ENCODE assay signal across 10 mouse cellular contexts in the genomic region with DNA sequence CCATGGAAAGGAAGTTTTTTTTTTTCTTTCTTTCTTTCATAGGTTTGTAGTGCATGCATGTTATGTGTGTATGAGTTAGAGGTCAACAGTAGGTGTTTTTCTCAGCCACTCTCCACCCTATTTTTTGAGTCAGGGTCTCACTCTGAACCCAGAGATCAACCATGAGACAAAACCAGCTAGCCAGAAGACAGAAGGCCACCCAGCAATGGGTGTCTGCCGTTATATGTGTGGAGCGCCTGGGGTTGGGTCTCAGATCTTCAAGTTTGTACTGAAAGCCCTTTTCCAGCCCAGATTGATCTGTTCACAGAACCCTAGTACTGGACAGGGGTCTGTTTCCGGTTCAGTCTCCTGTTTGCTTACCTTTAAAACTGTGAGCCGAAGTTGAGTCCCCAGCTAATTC.
DNase-seq lines count a peak whose midpoint lies in the region; ATAC-seq and TF ChIP-seq lines count a peak whose summit lies in the region.
"Had no signal": no experiment of that assay in that cellular context is flagged by ENCODE, and none has a peak within 500 bp of the region (broad histone marks: within the 10 kb centered on the region; RNA-seq: fewer than 3 reads in every experiment).

No protein-coding gene starts in this region.

- H3K9me3 ChIP-seq in intestine, embryonic 14.5 days (ENCODE audit: control insufficient read depth, low read length), result no peaks in the 10 kb centered on the region
- H3K9me3 ChIP-seq in intestine, postnatal 0 days (ENCODE audit: control insufficient read depth), result no peaks in the 10 kb centered on the region
- H3K9me3 ChIP-seq: liver, embryonic 12.5 days had no signal

- peak overlapping the region; percentile 89; the same call in 1 of the 2 replicates for H3K27ac ChIP-seq in cerebellum, adult 2 months (ENCODE audit: insufficient read depth, low read length)
- H3K27ac ChIP-seq in intestine, embryonic 14.5 days (ENCODE audit: low read depth), result peak overlapping the region; percentile 38; the same call in 1 of the 2 replicates
- no peak overlapping the region for H3K27ac ChIP-seq in intestine, postnatal 0 days (ENCODE audit: low read depth, low read length)
- peak overlapping the region; percentile 73 for H3K27ac ChIP-seq in spleen, adult 2 months (ENCODE audit: insufficient read depth, low read length)
- H3K27ac ChIP-seq: liver, embryonic 12.5 days had no signal

- 62% methylated on average over 4 of the region's 4 CpGs for WGBS in cerebellum, adult 2 months
- WGBS in intestine, embryonic 14.5 days, result 63% methylated on average over 4 of the region's 4 CpGs
- 83% methylated on average over 4 of the region's 4 CpGs for whole genome bisulfite sequencing in intestine, postnatal 0 days
- 88% methylated on average over 4 of the region's 4 CpGs for WGBS in spleen, adult 2 months

- H3K9ac ChIP-seq in intestine, embryonic 14.5 days (ENCODE audit: low read length), result no peak overlapping the region
- no peak overlapping the region for H3K9ac ChIP-seq in intestine, postnatal 0 days (ENCODE audit: low read depth, low read length)
- H3K9ac ChIP-seq: liver, embryonic 12.5 days had no signal

- H3K36me3 ChIP-seq in intestine, embryonic 14.5 days (ENCODE audit: control insufficient read depth, insufficient read depth, low read length), result no peaks in the 10 kb centered on the region
- H3K36me3 ChIP-seq in intestine, postnatal 0 days (ENCODE audit: control insufficient read depth, insufficient read depth), result no peaks in the 10 kb centered on the region
- no peaks in the 10 kb centered on the region for H3K36me3 ChIP-seq in spleen, adult 2 months (ENCODE audit: control insufficient read depth, insufficient read depth, low read length)
- H3K36me3 ChIP-seq: liver, embryonic 12.5 days had no signal

- 0 out of 2 replicates have a peak, but pooled peaks have one; percentile 3 for ATAC-seq in intestine, embryonic 14.5 days (replicated peaks; ENCODE audit: low FRiP score, low TSS enrichment, low read depth)
- ATAC-seq in intestine, postnatal 0 days, result no peak
- ATAC-seq in granulocyte monocyte progenitor cell, adult 5-6 weeks (replicated peaks; ENCODE audit: poor library complexity, severe bottlenecking), result no peak
- ATAC-seq: liver, embryonic 12.5 days had no signal

- no peak overlapping the region for H3K4me3 ChIP-seq in cerebellum, adult 2 months (replicated peaks; ENCODE audit: insufficient read depth, low read depth, low read length)
- H3K4me3 ChIP-seq in intestine, embryonic 14.5 days (ENCODE audit: low read depth, low read length), result no peak overlapping the region
- no peak overlapping the region for H3K4me3 ChIP-seq in intestine, postnatal 0 days (ENCODE audit: low read depth, low read length)
- no peak overlapping the region for H3K4me3 ChIP-seq in spleen, adult 2 months (ENCODE audit: extremely low read depth, insufficient read depth, insufficient read length)
- H3K4me3 ChIP-seq: liver, embryonic 12.5 days had no signal

- no peak for TF ChIP-seq CTCF in cerebellum, adult 2 months (IDR thresholded peaks at IDR 0.05; ENCODE audit: borderline replicate concordance, insufficient read depth, low read depth, low read length)
- TF ChIP-seq CTCF in intestine, postnatal 0 days (IDR thresholded peaks at IDR 0.05; ENCODE audit: low read depth), result no peak
- no peak for TF ChIP-seq CTCF in spleen, adult 2 months (IDR thresholded peaks at IDR 0.05; ENCODE audit: extremely low read depth, insufficient read depth, insufficient read length, insufficient replicate concordance)

- H3K4me2 ChIP-seq in intestine, embryonic 14.5 days (ENCODE audit: low read length), result no peak overlapping the region
- H3K4me2 ChIP-seq in intestine, postnatal 0 days (replicated peaks; ENCODE audit: low read depth), result no peak overlapping the region
- H3K4me2 ChIP-seq: liver, embryonic 12.5 days had no signal

- no peaks in the 10 kb centered on the region for H3K27me3 ChIP-seq in cerebellum, adult 2 months (ENCODE audit: control insufficient read depth, insufficient read depth, low read length)
- H3K27me3 ChIP-seq in intestine, embryonic 14.5 days (replicated peaks; ENCODE audit: control insufficient read depth, insufficient read depth, low read length), result no peaks in the 10 kb centered on the region
- no peaks in the 10 kb centered on the region for H3K27me3 ChIP-seq in intestine, postnatal 0 days (replicated peaks; ENCODE audit: control insufficient read depth, insufficient read depth, low read length)
- H3K27me3 ChIP-seq in spleen, adult 2 months (ENCODE audit: control insufficient read depth, insufficient read depth, low read length), result no peaks in the 10 kb centered on the region
- H3K27me3 ChIP-seq: liver, embryonic 12.5 days had no signal

- no peak for DNase-seq in cerebellum, adult 2 months
- DNase-seq in cerebellum, postnatal 14 days, result no peak
- DNase-seq in intestine, embryonic 14.5 days (ENCODE audit: low spot score), result no peak
- no peak for DNase-seq in spleen, adult 2 months (ENCODE audit: low read depth in 1 of 2, low spot score in 2 of 2)
- no peak for DNase-seq in spleen, postnatal 14 days (ENCODE audit: low spot score in 2 of 2)
- DNase-seq in lung, postnatal 4 days, result no peak
- DNase-seq: thymus, postnatal 4 days had no signal

- TF ChIP-seq POLR2A in cerebellum, adult 2 months (IDR thresholded peaks at IDR 0.05; ENCODE audit: borderline replicate concordance, insufficient read depth, low read length), result no peak
- TF ChIP-seq POLR2A in spleen, adult 2 months (IDR thresholded peaks at IDR 0.05; ENCODE audit: low read depth, low read length), result no peak

- peaks cover 44% of the 10 kb centered on the region for H3K4me1 ChIP-seq in cerebellum, adult 2 months (ENCODE audit: control insufficient read depth, insufficient read depth, low read length)
- peaks cover 27% of the 10 kb centered on the region for H3K4me1 ChIP-seq in intestine, embryonic 14.5 days (replicated peaks; ENCODE audit: control insufficient read depth, insufficient read depth, low read length)
- peaks cover 6% of the 10 kb centered on the region; the same call in 1 of the 2 replicates for H3K4me1 ChIP-seq in intestine, postnatal 0 days (replicated peaks; ENCODE audit: control insufficient read depth, insufficient read depth, low read length)
- H3K4me1 ChIP-seq in spleen, adult 2 months (ENCODE audit: control insufficient read depth, insufficient read depth, insufficient read length), result peaks cover 37% of the 10 kb centered on the region
- H3K4me1 ChIP-seq: liver, embryonic 12.5 days had no signal
